Mouse (Mus musculus): Measurements from ENCODE around the gene Trappc12. TPM values are rescaled to one million over a fixed set of nuclear protein-coding genes. Genes with fewer than 3 reads are reported as not detected.
"Not testable (repeated sequence)": the region's sequence is repeated elsewhere in the genome, so short reads cannot be mapped to it uniquely, and the experiment has no call there.

Gene Trappc12
- polyA plus RNA-seq, 1 experiment from 2014 or later: 19.0 TPM

DNA sequence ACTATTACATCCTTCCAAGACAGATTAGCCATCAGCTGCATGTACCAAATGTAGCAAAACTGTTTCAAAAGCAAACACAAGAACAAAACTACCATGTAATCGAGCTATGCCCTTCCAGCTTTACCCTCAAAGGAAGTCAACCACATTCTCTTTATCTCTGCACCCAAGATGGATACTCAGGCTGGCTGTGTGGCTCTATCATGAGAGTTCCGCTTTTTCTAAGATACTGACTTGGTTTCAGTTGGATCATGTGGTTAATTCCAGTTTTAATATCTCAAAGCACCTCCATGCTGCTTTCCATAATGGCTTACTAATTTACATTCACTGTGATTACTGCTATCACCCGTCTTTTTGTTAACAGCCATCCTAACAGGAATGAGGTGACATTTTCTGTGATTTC is 6.9 kb downstream of the Trappc12 start:
- TF ChIP-seq EP300 (IDR thresholded peaks at IDR 0.05) (no peak), CTCF (IDR thresholded peaks at IDR 0.05) (no peak)
- no peak for ATAC-seq
- 80% methylated on average over 3 of the region's 3 CpGs for WGBS

DNA sequence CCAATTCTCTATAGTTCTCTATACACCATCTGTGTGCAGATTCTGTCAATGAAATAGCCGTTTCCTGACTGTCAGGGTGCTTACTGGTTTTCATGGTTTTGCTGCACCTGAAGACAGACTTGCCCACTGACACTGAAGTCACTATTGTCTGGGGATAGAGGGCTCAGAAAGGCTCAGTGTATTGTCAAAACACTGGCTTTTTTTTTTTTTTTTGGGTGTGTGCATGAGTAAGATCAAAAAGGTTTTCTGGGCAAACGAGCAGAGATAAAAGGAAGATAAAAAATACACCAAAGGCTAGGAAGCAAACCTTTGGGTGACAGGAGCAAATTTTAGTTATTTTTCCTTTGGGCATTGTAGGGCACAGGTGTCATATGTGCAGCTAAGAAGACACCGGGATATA is 15.0 kb downstream of the Trappc12 start:
- H3K27ac ChIP-seq (ENCODE audit: low read length): no peak overlapping the region
- no peak for DNase-seq (ENCODE audit: low spot score)
- H3K4me3 ChIP-seq (ENCODE audit: low read depth, low read length): no peak overlapping the region
- no peak for ATAC-seq
- no peaks in the 10 kb centered on the region for H3K27me3 ChIP-seq (replicated peaks; ENCODE audit: insufficient read depth, low read length)
- no peaks in the 10 kb centered on the region for H3K9me3 ChIP-seq (ENCODE audit: low read length)
- no peak overlapping the region for H3K9ac ChIP-seq (replicated peaks; ENCODE audit: low read depth)
- TF ChIP-seq EP300 (IDR thresholded peaks at IDR 0.05): no peak
- TF ChIP-seq CTCF (IDR thresholded peaks at IDR 0.05): no peak
- H3K4me2 ChIP-seq (replicated peaks; ENCODE audit: low read depth, low read length): no peak overlapping the region
- peaks cover 5% of the 10 kb centered on the region for H3K36me3 ChIP-seq (ENCODE audit: insufficient read depth, low read length)
- WGBS: 87% methylated on average over 3 of the region's 3 CpGs
- H3K4me1 ChIP-seq (ENCODE audit: insufficient read depth, low read depth, low read length): no peaks in the 10 kb centered on the region

More for the DNA sequence above, 6.9 kb downstream of the Trappc12 start:
- Histone ChIP-seq H3K4me2 (replicated peaks; ENCODE audit: low read depth, low read length) (no peak overlapping the region), H3K36me3 (ENCODE audit: insufficient read depth, low read length) (no peaks in the 10 kb centered on the region; the same call in 1 of the 2 replicates), H3K9ac (replicated peaks; ENCODE audit: low read depth) (no peak overlapping the region), H3K4me3 (ENCODE audit: low read depth, low read length) (no peak overlapping the region), H3K27ac (ENCODE audit: low read length) (no peak overlapping the region), H3K4me1 (ENCODE audit: insufficient read depth, low read depth, low read length) (no peaks in the 10 kb centered on the region), H3K9me3 (ENCODE audit: low read length) (no peaks in the 10 kb centered on the region), H3K27me3 (replicated peaks; ENCODE audit: insufficient read depth, low read length) (no peaks in the 10 kb centered on the region)
- DNase-seq (ENCODE audit: low spot score): no peak

DNA sequence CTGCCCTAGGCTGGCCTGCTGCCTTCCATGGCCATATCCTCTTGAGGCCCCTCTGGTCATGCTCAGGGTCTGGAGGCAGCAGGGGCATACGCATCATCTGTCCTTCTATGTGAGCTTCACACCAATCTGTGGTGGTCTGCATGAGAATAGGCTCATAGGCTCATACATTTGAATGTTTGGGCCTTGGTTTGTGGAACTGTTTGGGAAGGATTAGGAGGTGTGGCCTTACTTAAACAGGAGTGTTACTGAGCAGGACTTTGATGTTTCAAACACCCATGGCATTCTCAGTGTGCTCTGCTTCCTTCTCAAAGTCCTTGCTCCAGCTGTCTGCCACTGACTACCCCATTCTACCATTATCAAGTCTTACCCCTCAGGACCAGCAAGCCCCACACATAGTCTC is 16.0 kb downstream of the Trappc12 start:
- H3K27ac ChIP-seq (ENCODE audit: low read length): no peak overlapping the region
- H3K4me2 ChIP-seq (replicated peaks; ENCODE audit: low read depth, low read length): no peak overlapping the region
- DNase-seq (ENCODE audit: low spot score) (no peak), ATAC-seq (no peak)
- no peak overlapping the region for H3K9ac ChIP-seq (replicated peaks; ENCODE audit: low read depth)
- TF ChIP-seq CTCF (IDR thresholded peaks at IDR 0.05) (no peak), EP300 (IDR thresholded peaks at IDR 0.05) (no peak)
- no peak overlapping the region for H3K4me3 ChIP-seq (ENCODE audit: low read depth, low read length)
- H3K9me3 ChIP-seq (ENCODE audit: low read length): no peaks in the 10 kb centered on the region
- 100% methylated on average over 1 of the region's 1 CpGs for WGBS
- H3K27me3 ChIP-seq (replicated peaks; ENCODE audit: insufficient read depth, low read length): no peaks in the 10 kb centered on the region
- H3K4me1 ChIP-seq (ENCODE audit: insufficient read depth, low read depth, low read length): no peaks in the 10 kb centered on the region
- peaks cover 5% of the 10 kb centered on the region for H3K36me3 ChIP-seq (ENCODE audit: insufficient read depth, low read length)

DNA sequence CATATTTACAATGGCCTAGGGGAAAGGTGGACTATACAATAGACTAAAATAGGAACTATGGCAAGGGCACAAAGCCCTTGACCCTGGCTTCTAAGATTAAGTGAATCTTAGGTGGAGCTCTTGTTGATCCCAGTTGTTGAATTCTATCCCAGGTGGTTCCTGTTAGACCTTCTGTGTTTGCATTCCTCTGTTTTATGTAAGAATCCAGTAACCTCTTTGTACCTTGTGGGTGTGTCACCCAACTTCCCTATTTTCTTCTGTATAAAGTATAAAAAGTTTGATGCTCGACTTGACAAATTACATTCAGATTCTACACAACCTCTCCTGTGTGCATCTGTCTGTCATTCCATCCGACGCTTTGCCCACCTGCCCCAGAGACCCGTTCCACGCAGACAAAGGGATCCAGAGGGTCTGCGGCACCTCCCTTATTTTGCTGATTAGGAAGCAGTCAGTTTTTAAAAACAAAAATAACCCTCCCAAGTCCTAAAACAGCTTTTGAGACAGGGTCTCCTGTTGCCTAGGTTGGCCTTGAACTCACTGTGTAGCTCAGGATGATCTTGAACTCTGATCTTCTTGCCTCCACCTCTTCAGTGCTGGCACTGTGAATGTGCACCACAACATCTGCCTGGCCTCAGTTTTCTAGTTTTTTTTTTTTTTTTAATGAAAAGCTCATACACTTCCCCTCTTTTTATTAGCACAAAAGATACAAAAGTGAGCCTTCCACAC is 16.6 kb downstream of the Trappc12 start:
- not testable (repeated sequence) for H3K9ac ChIP-seq (replicated peaks; ENCODE audit: low read depth); DNase-seq (ENCODE audit: low spot score); H3K36me3 ChIP-seq (ENCODE audit: insufficient read depth, low read length); ATAC-seq; H3K27me3 ChIP-seq (replicated peaks; ENCODE audit: insufficient read depth, low read length); H3K4me3 ChIP-seq (ENCODE audit: low read depth, low read length); H3K4me2 ChIP-seq (replicated peaks; ENCODE audit: low read depth, low read length); H3K4me1 ChIP-seq (ENCODE audit: insufficient read depth, low read depth, low read length); H3K9me3 ChIP-seq (ENCODE audit: low read length); H3K27ac ChIP-seq (ENCODE audit: low read length)
- WGBS: 98% methylated on average over 6 of the region's 6 CpGs

DNA sequence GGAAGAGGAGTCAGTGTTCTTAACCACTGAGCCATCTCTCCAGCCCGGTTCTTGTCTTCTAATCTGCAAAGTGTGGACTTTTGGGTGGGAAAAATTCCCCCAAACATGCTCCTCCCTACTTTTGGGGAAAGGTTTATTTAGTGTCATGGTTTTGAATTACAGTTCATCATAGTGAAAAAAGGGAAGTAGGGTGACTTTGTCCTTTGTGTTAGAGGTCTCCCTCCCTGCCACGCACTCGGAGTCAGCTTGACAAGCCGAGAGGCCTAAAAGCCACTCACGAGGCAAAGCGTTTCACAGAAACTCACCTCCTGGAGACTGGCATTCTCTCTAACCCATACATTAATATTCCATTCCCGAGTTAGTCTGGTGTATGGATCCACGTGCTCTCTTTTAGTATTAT is 17.6 kb downstream of the Trappc12 start:
- H3K27ac ChIP-seq (ENCODE audit: low read length): no peak overlapping the region
- no peak overlapping the region for H3K4me3 ChIP-seq (ENCODE audit: low read depth, low read length)
- ATAC-seq (no peak), DNase-seq (ENCODE audit: low spot score) (no peak)
- no peaks in the 10 kb centered on the region for H3K27me3 ChIP-seq (replicated peaks; ENCODE audit: insufficient read depth, low read length)
- no peaks in the 10 kb centered on the region for H3K4me1 ChIP-seq (ENCODE audit: insufficient read depth, low read depth, low read length)
- 90% methylated on average over 8 of the region's 8 CpGs for WGBS
- H3K9me3 ChIP-seq (ENCODE audit: low read length): no peaks in the 10 kb centered on the region
- H3K36me3 ChIP-seq (ENCODE audit: insufficient read depth, low read length): peaks cover 5% of the 10 kb centered on the region
- H3K4me2 ChIP-seq (replicated peaks; ENCODE audit: low read depth, low read length): no peak overlapping the region
- TF ChIP-seq CTCF (IDR thresholded peaks at IDR 0.05) (no peak), EP300 (IDR thresholded peaks at IDR 0.05) (no peak)
- no peak overlapping the region for H3K9ac ChIP-seq (replicated peaks; ENCODE audit: low read depth)

DNA sequence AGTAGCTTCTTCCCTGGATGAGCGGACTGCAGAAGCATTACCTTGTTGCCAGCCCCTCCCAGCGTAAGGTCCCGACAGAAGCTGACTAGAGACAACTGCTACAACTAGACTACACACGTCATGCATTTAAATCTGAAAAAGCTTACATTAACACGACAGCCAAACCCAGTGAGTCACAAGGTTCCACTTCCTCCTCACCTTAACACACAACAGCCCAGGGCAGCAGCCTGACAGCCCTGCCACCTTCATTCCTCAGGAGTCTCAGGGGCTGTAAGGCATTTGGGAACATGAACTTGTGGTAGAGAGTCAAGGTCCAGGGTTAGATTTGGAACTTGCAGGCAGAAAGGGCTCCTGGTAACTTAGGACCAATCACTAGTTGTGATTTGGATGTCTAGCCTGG is 23.2 kb downstream of the Trappc12 start:
- Histone ChIP-seq H3K4me1 (ENCODE audit: insufficient read depth, low read depth, low read length) (no peaks in the 10 kb centered on the region), H3K9ac (replicated peaks; ENCODE audit: low read depth) (no peak overlapping the region), H3K27me3 (replicated peaks; ENCODE audit: insufficient read depth, low read length) (no peaks in the 10 kb centered on the region), H3K4me2 (replicated peaks; ENCODE audit: low read depth, low read length) (no peak overlapping the region), H3K9me3 (ENCODE audit: low read length) (no peaks in the 10 kb centered on the region), H3K36me3 (ENCODE audit: insufficient read depth, low read length) (no peaks in the 10 kb centered on the region), H3K27ac (ENCODE audit: low read length) (no peak overlapping the region), H3K4me3 (ENCODE audit: low read depth, low read length) (no peak overlapping the region)
- ATAC-seq (no peak), DNase-seq (ENCODE audit: low spot score) (no peak)
- 77% methylated on average over 5 of the region's 5 CpGs for WGBS
- no peak for TF ChIP-seq CTCF (IDR thresholded peaks at IDR 0.05)
- no peak for TF ChIP-seq EP300 (IDR thresholded peaks at IDR 0.05)

DNA sequence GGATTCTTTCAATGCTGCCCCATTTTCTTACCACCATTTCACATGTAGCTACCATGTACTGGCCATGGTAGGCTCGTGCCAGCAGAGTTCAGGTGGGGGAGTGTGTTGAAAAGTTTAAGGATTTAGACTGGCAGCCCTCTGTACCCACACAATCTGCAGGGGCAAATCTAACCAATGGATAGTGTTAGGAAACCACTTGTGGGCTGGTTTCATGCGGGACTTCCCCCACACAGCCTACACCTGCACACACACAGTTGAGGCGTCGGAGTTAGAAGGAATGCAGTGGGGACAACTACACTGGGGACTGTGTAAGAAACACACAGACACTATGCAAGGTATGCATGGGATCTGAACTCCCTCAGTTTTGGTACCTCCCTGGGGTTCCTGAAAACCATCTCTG is 24.1 kb downstream of the Trappc12 start:
- Histone ChIP-seq H3K27ac (ENCODE audit: low read length) (no peak overlapping the region), H3K36me3 (ENCODE audit: insufficient read depth, low read length) (no peaks in the 10 kb centered on the region), H3K9me3 (ENCODE audit: low read length) (no peaks in the 10 kb centered on the region), H3K4me1 (ENCODE audit: insufficient read depth, low read depth, low read length) (no peaks in the 10 kb centered on the region), H3K27me3 (replicated peaks; ENCODE audit: insufficient read depth, low read length) (no peaks in the 10 kb centered on the region), H3K4me2 (replicated peaks; ENCODE audit: low read depth, low read length) (no peak overlapping the region), H3K9ac (replicated peaks; ENCODE audit: low read depth) (no peak overlapping the region), H3K4me3 (ENCODE audit: low read depth, low read length) (no peak overlapping the region)
- WGBS: 89% methylated on average over 4 of the region's 4 CpGs
- TF ChIP-seq EP300 (IDR thresholded peaks at IDR 0.05): no peak
- no peak for TF ChIP-seq CTCF (IDR thresholded peaks at IDR 0.05)
- DNase-seq (ENCODE audit: low spot score): no peak
- no peak for ATAC-seq

Data from lung, postnatal 0 days (tissue).